Mouse (Mus musculus) B cell, adult 2 months (primary cell): Measurements from ENCODE around the gene Ppib.

ENCODE experiments used
- DNase-seq, 2 experiments: peaks; one replicate each; pipeline ENCODE4 v3.0.0; 2022

The Ppib gene

DNA sequence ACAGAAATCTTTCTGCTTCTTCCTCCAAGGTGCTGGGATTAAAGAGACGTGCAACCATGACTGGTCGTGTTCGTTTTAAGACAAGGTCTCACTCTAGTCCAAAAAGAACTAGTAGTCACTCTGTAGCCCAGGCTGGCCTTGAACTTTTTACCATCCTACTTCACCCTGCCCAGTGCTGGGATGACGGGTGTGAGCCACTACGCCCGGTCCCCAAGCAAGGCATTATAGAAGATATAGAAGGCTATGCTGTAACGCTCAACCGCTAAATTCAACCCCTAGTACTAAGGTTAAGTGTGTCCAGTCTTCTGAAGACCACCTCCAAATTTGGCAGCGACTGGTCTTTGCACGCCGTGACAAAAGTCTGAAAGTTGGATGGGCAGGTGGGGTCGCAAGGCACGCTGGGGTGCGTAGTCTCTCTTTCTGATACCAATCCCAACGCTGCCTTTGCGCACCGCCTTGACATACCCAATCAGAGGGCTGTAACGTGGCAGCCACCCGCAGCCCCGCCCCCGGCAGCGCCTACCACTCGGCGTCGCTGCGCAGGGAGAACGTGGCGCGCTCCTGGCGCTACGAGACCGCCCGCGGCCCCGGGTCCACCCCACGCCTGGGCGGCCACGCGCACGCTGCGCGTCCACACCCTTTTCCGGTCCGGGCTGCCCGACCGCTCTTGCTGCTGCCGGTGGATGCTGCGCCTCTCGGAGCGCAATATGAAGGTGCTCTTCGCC is at the start of gene Ppib:
Gene Ppib (plus strand): TSS at position 640 of the 725 bp plus-strand sequence.
- peak; percentile 97 for DNase-seq

DNA sequence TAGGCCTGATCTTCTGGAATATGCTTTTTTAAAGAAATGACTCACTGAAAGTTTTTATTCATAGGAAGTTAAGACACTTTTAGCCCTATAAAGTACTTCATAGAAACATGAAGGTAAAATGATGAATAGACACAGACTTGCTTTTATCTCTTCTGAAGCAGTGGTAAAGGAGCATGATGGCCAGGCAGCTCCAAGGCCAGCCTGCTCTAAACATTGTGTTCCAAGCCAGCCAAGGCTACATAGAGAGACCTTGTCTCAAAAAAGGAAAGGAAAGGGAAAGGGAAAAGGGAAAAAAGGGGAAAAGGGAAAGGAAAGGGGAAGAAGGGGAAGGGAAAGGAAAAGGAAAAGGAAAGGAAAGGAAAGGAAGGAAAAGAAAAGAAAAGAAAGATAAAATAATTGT is 39.4 kb upstream of the Ppib start:
- no peak for DNase-seq

DNA sequence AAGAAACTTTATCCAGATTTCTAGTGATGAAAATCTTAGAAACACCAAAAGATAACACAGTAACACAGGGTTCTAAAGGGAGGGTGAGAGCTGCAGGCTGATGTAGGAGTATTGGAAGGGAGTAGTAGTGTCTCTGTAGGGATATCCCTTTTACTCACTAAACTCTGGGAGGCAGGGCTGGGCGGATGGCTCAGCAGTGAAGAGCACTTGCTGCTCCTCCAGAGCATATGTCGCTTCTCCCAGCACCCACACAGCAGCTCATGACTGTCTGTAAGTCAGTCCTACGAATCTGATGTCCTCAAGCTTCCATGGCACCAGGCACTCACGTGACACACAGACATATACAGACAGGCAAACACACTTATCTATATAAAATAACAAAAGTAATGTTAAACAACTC is 21.9 kb upstream of the Ppib start:
- no peak for DNase-seq

DNA sequence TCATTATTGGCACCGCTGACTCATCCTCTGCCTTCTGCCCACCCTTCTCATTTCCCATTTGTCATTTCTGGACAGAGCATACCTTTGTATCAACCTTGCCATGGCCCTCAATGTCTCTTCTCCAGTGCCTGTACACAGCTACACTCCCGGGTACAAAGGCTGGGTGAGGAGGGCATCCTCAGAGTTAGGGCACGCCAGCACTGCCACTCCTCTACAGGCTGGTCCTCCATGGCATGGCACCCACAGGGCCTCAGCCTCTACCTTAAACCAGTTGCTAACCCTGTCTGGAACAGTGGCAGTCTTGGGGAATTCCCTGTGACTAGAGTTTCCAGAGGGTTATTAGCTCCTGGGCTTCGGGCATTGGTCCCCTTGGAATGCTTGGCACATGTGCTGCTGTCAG is 21.4 kb upstream of the Ppib start:
- DNase-seq, result no peak

DNA sequence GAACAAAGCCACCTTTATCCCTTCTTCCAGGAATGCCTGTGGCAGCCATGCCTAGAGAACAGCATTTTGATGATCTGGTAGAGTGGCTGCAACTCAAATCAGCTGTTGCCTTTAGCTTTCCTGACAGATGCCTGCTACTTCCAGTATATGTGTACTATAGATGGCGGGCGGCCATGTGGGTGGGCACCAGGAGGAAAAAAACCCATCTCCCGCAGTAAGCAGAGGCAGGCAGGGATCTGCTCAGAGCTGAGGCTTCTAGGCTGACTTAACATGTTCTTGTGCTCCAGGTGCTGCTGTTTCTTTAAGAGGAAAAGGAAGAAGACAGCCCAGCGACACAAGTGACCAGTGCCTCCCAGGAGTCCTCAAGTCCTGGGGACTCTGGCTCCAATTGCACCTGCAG is 20.7 kb upstream of the Ppib start:
- DNase-seq, result no peak

DNA sequence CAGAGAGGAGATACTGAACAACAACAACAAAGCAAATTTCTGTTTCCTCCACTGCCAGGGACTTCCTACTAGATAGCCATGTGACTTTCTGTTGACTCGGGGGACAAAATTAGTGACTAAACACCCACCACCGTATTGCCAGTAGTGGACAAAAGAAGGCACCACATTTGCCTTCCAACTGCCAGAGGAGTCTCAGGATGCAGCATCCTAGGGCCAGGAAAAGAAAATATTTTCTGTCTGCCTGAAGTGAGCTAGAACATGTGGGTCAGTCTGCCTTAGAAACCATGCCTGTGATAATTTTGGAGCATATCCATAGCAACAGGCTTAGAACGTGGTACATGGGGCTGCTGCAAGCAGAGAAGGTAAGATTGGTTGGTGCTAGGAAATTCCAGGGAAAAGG is 19.2 kb upstream of the Ppib start:
- no peak for DNase-seq

DNA sequence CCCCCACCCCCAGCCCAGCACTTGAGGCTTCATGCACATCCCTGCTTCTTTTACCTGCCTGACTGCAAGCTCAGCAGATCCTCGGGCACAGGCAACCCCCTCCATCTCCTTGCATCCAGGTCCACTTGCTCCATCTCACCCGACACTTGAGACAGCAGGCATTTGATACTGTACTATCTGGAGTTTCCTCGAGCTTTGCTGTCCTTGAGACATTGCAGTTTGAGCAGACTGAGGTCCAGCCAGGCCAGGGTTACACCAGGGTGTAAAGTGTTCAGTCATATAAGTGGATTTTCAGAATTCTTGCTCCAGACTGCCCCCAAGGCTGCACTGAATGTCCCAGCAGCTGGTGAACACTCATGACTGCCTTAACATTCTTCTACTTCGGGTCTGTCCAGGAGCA is 17.7 kb upstream of the Ppib start:
- DNase-seq, result no peak

DNA sequence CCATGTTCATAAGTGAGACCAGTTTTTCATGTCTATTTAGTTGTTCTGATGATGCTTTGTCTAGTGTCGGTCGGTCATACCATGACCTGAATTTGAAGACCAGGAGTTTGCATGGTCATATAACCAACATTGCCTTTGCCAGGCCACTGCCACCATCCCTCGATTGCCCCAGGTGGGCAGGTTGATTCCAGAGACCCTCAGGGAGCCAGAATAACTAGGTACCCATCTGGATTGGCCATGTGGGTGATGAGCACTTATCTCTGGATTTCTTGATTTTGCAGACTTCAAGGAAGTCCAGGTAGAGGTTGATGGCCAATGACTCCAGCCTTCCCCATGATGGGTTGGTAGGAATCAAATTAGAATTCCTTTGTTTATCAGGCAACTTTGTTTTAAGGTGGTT is 16.8 kb upstream of the Ppib start:
- no peak for DNase-seq

DNA sequence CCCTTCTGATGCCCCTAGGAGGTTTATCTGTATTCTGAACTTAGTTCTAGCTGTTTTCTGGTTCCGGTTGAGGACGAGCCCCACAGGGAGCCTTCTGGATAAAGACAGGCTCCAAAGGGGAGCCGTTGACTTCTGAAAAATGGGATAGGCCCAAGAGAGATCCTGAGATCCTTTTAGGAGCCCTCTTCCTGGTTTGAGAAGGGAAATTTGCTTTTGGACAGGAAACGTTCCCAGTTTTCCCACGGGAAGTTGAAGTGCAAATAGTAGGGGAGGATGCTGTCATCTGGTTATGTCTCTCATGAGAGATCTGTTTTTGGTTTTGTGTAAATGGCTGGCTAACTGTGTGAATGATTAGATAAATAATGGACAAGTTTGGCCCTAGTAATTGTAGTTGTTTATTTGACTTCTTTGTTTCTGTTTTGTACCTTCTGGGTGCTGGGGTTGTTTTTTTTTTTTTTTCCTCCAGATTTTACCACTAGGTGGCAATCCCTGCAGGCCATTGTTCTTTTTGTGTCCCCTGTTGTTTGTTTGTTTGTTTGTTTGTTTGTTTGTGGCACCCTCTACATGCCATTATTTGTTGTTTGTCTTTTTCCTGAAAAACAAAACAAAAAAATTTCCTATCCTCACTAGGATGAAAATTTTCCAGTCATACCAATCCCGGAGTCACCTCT is 10.0 kb upstream of the Ppib start:
- no peak for DNase-seq

DNA sequence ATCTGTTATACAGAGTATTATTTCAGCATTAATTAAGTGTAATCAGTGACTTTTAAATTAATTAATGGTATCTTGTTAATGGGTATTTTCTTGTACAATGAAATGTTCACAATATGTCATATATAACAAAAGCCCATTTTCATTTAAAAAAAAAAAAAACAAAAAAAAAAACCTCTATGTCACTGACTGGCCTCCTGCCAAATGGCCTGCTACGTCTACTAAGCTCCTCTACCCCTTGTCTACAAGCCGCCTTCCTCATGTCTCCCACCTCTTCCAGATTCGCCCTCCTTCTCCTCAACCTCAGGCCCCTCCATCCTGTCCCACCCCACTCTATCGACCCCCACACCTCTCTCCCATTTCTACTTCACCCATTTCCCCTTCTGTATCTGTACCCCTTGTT is 8.5 kb upstream of the Ppib start:
- no peak for DNase-seq

DNA sequence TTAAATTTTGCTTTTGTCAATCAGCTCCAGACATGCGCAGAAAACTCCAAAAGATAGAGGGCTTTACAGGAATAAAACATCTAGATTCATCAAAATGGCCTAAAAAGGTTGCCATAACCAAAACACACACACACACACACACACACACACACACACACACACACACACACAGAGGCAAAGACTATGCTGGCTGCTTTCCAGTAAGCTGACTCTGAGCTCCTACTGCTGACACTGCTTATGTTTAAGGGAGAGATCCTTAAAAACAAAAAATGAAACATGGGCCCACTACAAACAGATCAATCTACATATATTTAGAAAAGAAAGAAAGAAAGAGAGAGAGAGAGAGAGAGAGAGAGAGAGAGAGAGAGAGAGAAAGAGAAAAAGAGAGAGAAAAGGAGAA is 7.3 kb upstream of the Ppib start:
- DNase-seq, result no peak

DNA sequence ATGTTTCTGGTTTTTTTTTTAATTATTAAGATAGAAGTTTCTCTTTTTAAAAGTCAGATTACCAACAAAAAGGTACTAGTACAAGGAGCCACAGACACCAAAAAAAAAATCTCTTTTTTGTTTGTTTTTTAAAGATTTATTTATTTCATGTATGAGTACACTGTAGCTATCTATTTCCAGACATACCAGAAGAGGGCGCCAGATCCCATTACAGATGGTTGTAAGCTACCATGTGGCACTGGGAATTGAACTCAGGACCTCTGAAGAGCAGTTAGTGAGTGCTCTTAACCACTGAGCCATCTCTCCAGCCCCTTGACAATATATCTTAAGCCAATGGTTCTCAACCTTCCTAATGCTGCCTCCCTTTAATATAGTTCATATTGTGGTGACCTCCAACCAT is 6.4 kb upstream of the Ppib start:
- no peak for DNase-seq

DNA sequence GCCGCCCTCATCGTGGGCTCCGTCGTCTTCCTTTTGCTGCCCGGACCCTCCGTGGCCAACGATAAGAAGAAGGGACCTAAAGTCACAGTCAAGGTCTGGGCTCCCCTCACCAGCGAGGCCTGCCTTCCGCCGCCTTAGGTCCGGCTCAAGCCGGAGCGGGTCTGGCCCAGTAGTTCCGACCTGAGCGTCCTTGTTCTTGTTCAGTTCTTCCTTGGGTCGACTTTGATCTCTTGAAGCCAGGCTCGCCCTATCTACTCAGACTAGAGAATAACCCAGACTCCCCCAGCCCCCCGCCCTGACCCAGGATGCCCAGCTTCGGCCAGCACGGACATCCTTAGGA is 256 bp downstream of the Ppib start:
- DNase-seq, result no peak

DNA sequence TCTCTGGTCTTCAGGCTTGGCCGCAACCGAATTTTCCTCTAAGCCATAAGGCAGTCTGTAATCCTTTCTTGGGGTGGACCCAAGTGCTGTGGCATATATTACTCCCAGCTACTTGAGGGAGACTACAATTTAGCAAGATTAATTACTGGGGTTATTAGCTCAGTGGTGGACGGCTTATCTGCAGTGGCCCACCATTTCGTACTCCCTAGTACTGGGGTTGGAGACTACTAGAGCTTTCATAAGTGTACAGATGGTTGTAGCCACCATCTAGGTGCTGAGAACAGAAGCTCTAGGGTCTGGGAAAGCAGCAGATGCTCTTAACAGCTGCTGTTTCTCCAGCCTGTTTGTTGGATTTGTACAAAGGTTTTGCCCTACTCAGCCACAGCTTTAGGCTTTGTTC is 964 bp downstream of the Ppib start:
- no peak for DNase-seq

DNA sequence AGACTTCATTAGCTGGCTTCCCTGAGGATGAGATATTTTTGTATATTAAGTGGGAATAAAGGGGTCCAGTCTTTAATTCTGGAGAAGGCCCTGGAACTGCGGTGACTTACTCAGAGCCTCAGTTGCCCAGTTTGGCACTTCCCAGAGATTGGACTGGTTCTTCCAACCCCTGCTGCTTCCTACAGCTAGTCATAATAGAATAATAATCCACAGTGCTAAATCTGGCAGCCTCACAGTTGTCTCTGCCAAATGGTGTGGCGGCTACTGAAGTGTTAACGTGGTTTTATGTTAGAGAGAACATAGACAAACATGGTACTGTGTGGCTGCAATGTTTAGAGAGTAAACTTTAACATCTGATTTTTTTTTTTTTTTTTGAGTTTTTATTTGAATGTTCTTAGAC is 1.6 kb downstream of the Ppib start:
- no peak for DNase-seq

DNA sequence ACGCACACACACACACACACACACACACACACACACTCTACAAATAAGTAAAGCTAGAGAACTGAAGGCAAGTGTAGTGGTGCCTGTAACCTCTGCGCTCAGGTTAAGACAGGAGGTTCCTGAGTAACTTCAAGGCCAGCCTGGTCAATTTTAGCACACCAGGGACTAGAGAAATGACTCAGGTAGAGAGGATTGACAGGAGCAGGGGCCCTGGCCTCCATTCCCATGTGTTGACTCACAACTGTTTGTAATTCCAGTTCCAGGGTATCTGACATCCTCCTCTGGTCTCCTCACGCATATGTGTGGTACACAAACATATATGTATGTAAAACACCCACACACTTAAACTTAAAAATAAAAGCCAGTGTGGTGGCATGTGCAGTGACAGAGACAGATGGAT is 3.4 kb downstream of the Ppib start:
- DNase-seq, result no peak

DNA sequence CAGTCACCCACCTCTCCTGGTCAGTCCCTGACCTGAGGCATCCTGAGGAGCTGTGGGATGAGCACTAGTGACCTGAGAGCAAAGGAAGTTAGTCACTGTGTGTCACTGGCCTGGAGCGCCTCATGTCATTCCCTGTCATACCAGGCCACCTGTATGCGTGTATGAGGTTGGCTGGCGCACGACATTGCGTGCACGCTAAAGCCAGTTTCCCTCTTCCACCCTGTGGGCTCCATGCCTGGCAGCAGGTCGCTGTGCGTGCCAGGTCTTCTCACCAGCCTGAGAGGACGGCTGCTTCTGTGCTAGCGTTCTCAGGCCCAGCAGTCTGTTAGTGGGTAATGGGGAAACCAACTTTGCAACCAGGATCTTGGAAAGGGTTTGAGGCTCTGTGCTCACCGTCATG is 4.3 kb downstream of the Ppib start:
- DNase-seq, result no peak

DNA sequence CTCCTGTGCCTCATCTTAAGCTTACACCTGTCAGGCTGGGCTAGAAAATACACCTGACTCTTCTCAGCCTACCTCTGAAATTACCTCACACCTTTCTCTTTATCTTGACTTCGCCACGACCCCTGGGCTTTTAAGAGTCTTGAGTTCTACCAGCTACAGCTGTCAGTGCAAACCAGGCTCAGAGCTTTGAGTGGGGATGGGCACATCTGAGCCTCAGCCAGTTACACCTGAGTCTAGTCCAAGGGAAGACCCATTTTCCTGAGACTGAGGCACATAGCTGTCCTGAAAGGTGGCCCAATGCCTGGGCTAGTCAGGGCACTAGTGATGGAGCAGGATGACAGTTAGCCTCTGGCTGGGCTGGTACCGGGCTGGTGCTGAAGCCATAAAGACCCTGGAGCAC is 6.8 kb downstream of the Ppib start:
- no peak for DNase-seq

DNA sequence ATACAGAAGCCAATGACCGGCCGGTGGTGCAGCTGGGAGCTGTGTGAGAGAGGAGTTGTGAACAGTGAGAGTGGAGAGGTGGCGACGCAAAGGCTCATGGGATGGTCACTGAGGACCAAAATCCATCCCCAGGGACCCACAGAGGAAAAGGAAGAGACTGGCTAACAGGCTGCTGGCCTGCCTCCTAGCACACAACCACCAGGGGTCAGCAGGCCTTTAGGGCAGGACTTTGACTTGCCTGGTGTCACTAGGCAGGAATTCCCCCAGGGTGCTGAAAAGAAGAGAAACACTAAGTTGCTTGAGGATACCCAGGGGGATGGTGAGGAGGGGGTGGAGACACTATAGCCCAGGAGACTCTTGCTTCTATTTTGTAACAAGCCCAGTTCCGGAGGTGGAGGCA is 7.5 kb downstream of the Ppib start:
- DNase-seq, result peak; percentile 34 to 42

DNA sequence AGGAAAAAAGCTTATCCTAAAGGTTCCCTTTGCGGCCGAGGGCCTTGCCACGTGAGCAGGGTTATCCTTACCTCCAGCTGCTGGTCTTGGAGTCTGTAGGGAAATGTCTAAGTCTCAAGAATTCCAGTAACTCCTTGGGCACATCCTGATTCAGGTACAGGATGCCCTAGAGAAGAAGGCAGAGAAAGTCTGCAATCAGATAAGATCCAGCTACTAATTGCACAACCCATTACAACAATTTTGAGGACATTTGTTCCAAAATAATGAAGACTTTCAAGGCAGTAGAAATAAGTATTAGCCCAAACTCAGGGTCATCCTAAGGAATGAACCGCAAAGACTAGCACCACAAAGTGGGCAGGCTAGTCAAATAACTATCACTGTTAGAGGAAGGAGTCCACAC is 8.0 kb downstream of the Ppib start:
- DNase-seq, result no peak

DNA sequence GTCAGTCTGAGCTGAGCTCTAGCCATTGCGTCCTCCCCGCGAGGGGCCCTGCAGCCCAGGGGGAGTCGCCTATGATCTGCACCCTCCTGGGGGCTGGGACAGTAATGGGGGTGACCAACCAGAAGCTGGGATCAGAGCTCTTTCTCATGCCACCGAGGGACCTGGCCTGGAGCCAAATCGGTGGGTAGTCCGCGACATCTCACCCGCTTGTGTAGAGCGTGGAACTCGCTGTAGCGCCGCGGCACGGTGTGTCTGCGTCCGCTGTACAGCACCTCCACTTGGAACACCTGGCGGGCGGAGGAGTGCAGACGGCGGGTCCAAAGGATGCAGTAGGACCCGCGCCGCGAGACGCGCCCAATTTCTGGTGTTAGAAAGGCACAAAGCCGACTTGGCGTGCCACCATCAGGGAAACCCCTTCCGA is 9.0 kb downstream of the Ppib start:
- DNase-seq, result peak; percentile 27 to 43

DNA sequence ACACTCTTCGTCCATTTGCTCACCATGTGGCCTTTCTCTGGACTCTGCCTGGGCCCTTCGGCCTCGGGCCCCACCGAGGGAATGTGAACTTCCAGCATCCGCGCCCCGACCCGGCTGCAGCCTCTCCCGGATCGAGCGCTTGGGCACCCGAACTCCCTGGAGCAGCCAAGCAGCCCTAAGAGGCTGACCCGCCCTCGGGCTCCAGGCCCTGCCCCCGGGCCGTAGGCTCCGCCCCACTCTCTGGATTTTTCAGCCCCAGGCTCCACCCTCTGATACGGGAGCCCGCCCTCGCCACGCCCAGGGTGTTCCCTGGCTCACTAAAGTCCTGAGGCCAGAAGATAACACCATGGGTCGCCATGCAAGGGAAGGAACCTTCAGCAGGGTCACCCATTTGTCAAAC is 9.6 kb downstream of the Ppib start, which contains the start of gene Snx22:
Gene Snx22 (minus strand): TSS at position 137 of the 400 bp plus-strand sequence.
- DNase-seq, result peak; percentile 85 to 87

DNA sequence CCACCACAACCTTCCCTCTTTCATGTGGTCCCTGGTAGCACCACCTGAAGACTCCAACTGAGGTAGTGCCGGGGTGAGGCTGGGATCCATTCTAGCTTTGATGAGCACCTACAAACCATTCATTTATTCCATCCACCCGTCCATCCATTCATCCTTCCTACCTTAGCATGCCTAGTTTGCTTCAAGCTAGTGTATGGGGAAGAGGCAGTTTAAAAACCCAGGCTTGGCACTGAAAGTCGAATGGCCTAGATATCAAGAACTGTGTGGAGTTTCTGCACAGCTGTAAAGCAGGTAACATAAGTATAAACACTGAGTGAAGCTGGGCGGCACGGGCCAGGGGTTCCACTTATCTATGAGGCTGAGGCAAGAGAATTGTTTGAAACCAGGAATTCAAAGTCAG is 10.1 kb downstream of the Ppib start:
- DNase-seq, result no peak

DNA sequence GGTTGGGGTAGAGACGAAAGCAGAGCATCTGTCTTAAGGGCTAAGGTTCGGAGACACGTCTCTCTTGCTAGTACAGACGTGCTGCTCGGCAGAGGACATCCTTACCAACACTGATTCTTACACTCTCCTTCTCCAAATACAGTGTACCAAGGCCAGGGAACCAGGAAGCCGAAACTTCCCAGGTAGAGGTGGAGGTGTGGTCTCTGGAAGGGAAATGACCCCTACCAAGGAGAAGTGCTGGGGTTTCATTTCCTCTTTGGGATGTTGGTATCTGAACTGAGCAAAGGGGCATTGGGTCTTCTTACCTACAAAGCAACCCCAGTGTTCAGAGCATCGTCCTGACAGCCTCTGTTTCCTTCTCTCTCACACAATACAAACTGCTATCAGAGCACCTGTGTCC is 12.7 kb downstream of the Ppib start:
- DNase-seq, result peak; percentile 12 to 32

DNA sequence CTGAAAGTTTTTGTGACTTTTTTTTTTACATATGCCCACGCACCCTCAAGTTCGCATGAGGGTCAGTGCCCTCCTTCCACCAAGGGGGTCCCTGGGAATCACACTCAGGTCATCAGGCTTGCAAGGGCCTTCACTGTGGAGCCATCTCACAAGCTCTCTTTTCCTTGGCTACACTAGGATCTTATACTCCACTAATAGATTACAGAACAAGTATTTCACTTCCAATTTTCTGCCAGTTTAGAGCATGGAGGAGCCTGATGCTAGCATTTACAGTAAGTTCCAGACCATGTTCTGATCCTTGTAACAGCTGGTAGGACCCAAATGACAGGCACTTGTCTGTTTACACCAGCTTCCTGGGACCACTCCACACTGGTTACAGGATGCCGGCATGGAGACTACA is 18.1 kb downstream of the Ppib start:
- DNase-seq, result no peak
